Mouse (Mus musculus) heart, postnatal 0 days (tissue): ENCODE measurements around the gene Slc13a3.
A peak's percentile ranks its signal among the peaks of the same experiment; 100 is the strongest.

Source experiments
- CTCF ChIP-seq: IDR thresholded peaks from 2 replicates; pipeline ENCODE4 v1.5.1; 2016; ENCODE audit warnings: antibody characterized with exemption, control low read depth, low read depth
- EP300 ChIP-seq: IDR thresholded peaks from 2 replicates; pipeline ENCODE4 v1.6.1; 2016; ENCODE audit warnings: antibody characterized with exemption, low read depth

DNA sequence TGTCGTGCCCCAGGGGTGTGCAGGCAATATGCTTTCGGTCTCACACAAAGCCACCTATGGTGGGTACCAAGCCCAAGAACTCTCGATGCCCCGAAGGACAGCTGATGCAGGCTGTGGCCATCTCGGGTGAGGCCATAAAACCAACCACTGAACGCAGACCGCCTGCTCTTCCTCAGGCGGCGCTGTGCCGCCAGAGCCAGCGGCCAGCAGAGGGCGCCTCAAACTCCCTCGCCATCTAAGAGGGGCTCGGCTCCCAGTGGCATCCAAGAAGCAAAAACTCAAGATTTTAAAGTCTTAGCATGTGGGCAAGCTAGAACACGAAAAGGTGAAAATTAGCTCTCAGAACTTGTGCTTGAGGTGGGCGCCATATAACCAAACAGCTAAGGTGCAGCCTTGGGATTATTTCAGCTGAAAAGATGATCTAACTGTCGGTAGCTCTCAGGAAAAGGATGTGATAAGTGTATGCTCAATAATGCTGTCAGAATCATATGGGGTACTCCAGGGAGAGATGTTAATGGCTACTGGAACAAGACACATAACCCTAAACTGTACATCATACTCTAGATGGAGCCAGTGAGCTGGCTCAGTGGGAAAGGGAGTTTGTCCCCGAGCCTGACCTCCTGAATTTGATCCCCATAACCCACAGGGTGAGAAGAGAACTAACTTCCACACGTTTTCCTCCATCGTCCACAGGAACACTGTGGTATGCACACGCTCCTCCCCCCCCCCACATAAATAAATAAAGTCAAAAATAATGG lies 108.5 kb downstream of the Slc13a3 start:
- TF ChIP-seq CTCF (peak; percentile 77), EP300 (no peak)
